Mouse (Mus musculus) urinary bladder, postnatal 25 days (tissue): Measurements from ENCODE around the gene Rcc1l.
A peak's percentile ranks its signal among the peaks of the same experiment; 100 is the strongest.

ENCODE experiments used
- DNase-seq: peaks from one replicate; pipeline ENCODE4 v3.0.0; 2022; ENCODE audit warnings: low spot score

Rcc1l gene

DNA sequence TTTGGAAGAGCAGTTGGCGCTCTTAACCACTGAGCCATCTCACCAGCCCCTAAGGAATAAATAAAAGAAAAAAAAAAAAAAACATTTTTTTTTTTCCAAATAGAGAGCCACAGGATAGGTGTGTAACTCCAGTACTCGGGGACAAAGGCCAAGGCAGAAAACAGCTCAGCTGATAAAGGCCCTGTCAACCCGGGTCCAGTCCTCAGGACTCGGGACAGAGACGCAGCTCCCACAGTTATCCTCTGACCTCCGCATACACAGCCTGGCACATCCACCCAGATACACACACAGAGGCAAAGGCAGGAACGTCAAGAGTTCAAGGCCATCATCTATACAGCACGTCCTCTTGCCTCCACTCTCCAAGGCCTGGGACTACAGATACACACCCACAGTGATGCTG is 6.4 kb downstream of the Rcc1l start:
- DNase-seq: no peak

DNA sequence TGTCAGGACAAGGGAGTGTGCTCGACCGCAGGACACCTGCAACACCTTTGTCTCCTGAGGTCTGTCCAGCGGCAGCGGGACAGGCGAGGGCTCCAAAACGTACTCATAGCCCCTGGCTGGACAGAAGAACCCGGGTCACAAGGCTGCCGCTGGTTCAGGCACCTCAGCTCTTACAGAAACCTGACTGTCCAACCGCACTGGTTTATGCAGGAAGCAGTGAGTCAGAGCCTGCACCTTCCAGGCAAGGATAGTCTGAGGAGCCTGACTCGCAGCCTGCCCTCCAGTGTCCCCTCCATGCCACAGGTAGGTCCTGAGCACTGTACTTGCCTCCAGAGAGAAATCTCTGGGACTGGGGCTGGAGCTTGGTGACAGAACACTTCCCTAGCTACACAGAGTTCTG is 7.3 kb downstream of the Rcc1l start:
- no peak for DNase-seq

- no peak for DNase-seq
These were observed 8.5 kb downstream of the Rcc1l start for GRCm38 (mm10) chr5:134168033-134168432.

- DNase-seq: no peak
These were observed 9.9 kb downstream of the Rcc1l start for GRCm38 (mm10) chr5:134166642-134167041.

DNA sequence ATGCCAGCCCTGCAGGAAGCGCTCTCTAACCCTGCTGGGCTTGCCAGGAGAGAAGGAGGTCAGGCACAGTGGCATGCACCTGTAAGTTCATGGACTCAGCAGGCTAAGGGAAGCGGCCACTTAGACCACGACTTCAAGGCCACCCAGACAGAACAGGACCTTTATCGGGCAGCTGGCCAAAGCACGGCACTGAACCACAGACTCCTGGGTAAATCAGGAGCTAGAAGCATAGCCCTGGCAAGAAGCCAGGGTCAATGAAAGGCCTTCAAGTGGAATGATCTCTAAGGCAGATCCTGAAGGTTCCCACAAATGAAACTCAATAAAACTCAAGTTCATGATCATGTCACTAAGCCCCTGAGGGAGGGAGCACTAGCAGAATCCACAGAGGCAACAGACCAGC is 11.9 kb downstream of the Rcc1l start:
- no peak for DNase-seq

GRCm38 (mm10) chr5:134155916-134156466 is 20.6 kb downstream of the Rcc1l start:
- no peak for DNase-seq

- no peak for DNase-seq
These were observed 24.7 kb downstream of the Rcc1l start for GRCm38 (mm10) chr5:134151895-134152294.

GRCm38 (mm10) chr5:134148153-134148552 is 28.4 kb downstream of the Rcc1l start:
- DNase-seq: no peak

GRCm38 (mm10) chr5:134147194-134147753 is 29.3 kb downstream of the Rcc1l start:
- no peak for DNase-seq

GRCm38 (mm10) chr5:134144986-134145385 is 31.6 kb downstream of the Rcc1l start:
- DNase-seq: no peak

DNA sequence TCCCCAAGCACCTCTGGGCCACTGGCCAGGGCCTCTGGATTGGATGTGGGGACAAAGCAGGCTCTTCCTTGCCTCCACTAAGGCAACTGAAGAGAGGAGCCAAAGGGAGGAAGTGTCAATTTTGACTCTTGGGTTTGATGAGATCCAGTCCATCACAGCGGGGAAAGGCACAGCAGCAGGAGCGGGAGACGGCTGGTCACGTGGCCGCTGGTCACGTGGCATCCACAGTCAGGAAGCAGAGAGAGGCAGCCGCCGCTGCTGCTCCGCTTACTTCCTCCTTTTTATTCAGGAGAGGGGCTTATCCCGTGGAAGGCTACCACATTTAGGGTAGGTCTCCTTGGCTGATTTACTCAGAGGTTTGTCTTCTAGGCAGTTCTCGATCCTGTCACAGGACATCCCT is 34.2 kb downstream of the Rcc1l start:
- no peak for DNase-seq

- no peak for DNase-seq
These were observed 35.3 kb downstream of the Rcc1l start for GRCm38 (mm10) chr5:134141236-134141635.

- no peak for DNase-seq
These were observed 37.1 kb downstream of the Rcc1l start for GRCm38 (mm10) chr5:134139429-134139828.

- no peak for DNase-seq
These were observed 38.6 kb downstream of the Rcc1l start for GRCm38 (mm10) chr5:134137933-134138332.

GRCm38 (mm10) chr5:134136022-134136421 is 40.6 kb downstream of the Rcc1l start:
- no peak for DNase-seq

- DNase-seq: peak; percentile 24
These were observed 45.0 kb downstream of the Rcc1l start for GRCm38 (mm10) chr5:134131586-134131985.

GRCm38 (mm10) chr5:134126232-134126631 is 50.3 kb downstream of the Rcc1l start:
- no peak for DNase-seq

GRCm38 (mm10) chr5:134123846-134124245 is 52.7 kb downstream of the Rcc1l start:
- no peak for DNase-seq

DNA sequence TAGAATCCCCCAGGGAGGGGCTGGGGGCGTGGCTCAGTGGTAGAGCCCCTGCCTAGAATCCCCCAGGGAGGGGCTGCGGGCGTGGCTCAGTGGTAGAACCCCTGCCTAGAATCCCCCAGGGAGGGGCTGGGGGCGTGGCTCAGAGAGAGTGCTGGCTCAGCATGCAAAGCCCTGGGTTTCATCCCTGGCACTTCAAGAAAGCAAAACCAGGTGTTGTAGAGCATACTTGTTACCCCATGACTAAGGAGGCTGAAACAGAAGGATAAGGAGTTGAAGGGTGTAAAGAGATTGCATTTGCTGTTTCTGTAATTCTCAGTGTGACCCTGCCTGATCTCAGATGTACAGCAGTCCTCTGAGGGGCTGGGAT is 54.7 kb downstream of the Rcc1l start:
- no peak for DNase-seq

DNA sequence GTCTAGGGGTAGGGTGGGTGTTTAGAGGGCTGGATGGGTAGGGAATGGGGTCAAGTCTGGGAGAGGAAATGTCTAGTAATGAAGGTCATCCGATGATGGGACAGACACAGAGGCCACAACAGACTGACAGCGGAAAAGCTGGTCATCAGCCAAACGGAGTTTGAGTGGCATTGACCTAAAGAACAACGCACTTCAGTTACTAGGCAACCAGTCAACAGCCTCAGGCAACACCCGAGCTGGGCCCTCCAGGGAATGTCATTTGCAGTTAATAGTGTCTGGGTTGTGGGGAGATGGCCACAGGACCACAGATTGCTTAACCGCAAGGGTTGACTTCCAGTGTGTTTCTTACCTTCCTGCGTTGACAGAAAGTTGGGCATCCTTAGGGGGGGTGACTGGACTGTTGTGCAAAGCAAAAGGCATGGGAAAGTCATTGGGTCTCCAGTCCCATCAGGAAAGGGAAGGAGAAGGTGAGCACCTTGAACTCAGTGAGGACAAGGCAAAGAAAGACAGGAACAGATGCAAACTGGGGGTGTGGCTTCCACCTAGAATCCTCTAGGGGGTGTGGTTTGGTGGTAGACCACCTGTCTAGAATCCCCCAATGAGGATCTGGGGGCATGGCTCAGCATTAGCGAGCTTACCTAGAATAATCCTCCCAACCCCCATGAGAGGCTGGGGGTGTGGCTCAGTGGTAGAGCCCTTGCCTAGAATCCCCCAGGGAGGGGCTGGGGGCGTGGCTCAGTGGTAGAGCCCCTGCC is 55.3 kb downstream of the Rcc1l start:
- no peak for DNase-seq

DNA sequence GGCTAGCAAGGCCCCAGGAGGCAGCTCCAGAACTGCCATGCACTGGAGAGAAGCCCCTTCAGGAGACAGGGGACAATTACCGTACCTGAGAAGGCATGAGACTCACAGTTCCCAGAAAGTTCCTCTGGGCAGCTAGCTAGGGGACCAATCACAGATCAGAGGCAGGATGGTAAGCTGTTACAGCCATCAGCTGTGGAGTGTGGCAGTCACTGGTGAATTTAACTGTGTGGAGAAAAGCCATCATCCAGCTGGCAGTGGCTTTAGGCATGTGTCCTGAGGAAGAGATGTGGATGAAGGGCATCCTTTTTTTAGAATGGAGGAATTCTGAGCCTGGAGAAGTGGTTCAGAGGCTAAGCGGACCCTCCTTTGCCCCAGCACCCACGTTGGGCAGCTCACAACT is 56.4 kb downstream of the Rcc1l start:
- DNase-seq: no peak

GRCm38 (mm10) chr5:134119481-134120120 is 57.0 kb downstream of the Rcc1l start:
- peak; percentile 40 for DNase-seq

- DNase-seq: no peak
These were observed 57.7 kb downstream of the Rcc1l start for GRCm38 (mm10) chr5:134118798-134119407.
